Mouse (Mus musculus) right cerebral cortex, postnatal 10 days (tissue): ENCODE data around the gene Mapk10.
A peak's percentile ranks its signal among the peaks of the same experiment; 100 is the strongest.

Experiments
- DNase-seq, 2 experiments: peaks; one replicate each; pipeline ENCODE4 v3.0.0; 2021; ENCODE audit warnings: low spot score in 2 of 2

The Mapk10 gene

GRCm38 (mm10) chr5:103166755-103167154 lies 44.4 kb downstream of the Mapk10 start:
- no peak for DNase-seq

DNA sequence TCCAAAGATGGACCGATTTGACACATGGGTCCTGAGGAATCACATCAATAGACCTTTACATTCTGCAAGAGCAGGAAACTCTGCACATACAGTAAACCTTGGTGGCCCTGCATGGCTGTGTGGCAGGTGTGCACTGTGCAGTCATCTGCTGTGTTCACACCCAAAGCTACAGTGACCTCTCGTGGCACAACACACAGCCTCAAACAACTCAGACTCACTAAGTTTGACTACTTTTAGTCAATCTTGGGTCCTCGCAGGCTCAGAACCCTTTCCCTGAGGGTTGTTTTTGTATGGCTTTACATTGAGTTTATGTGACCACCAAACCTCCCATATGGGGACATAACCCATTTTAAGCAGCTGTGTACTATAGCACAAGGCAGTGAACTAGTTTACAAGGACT lies 47.1 kb downstream of the Mapk10 start:
- DNase-seq = no peak

- no peak for DNase-seq
Observed at GRCm38 (mm10) chr5:103161574-103161973, 49.6 kb downstream of the Mapk10 start.

DNA sequence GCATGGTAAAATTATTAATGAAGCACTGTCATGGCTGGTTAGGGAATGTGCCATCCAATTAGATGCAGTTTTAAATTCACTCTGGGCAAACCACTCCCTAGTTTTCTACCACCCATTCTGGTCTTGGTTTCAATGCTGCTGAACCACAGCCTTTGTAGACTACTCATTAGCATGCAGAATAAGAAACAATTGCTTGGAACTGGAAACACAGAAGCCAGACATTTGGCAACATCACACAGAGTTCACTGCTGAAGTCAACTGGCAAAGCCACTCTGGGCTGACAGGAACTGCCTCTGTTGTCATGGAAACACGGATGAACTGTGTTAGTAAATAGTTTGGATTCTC lies 50.0 kb downstream of the Mapk10 start:
- peak; percentile 71 to 84 for DNase-seq

GRCm38 (mm10) chr5:103160314-103161195 lies 50.6 kb downstream of the Mapk10 start:
- DNase-seq = no peak

DNA sequence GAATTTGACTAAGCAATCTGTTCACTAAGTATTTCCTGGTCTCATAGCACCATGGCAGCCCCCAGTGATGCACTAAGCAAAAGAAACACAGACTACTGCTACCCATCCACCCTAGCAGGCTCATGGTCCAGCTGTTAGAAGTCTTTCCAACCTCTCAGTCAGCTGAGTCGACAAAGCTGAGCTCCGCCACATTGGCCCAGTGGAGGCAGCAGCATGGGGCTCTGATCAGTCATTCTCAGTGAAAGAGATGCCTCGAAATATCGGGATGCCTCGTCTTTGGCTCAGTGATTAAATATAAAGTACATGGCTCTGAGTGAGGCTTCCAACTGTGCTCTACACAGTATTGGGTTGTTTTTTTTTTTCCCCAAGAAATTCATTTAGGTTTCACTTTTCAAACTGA lies 70.2 kb downstream of the Mapk10 start:
- no peak for DNase-seq

DNA sequence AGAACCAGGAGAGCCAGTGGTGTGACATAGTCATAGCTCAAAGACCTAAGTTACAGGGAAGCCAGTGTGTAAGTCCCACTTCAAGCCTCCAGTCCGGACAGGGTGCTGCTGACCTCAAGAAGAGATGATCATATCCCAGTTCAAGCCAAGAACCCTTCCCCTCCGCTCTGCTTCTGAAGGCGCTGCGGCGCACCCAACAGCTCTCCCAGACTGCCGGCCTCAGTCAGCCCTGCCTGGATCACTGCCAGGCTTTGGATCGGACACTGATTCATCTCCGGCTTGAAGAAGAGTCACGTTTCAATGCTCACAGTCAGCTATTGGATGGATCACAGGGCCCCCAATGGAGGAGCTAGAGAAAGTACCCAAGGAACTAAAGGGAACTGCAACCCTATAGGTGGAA lies 76.3 kb downstream of the Mapk10 start:
- peak; percentile 42 to 45 for DNase-seq

GRCm38 (mm10) chr5:103133626-103134025 lies 77.5 kb downstream of the Mapk10 start:
- DNase-seq = no peak

GRCm38 (mm10) chr5:103132814-103133213 lies 78.3 kb downstream of the Mapk10 start:
- peak in 1 of 2 experiments; percentile 41 for DNase-seq

- DNase-seq = no peak
Observed at GRCm38 (mm10) chr5:103119618-103120017, 91.5 kb downstream of the Mapk10 start.

DNA sequence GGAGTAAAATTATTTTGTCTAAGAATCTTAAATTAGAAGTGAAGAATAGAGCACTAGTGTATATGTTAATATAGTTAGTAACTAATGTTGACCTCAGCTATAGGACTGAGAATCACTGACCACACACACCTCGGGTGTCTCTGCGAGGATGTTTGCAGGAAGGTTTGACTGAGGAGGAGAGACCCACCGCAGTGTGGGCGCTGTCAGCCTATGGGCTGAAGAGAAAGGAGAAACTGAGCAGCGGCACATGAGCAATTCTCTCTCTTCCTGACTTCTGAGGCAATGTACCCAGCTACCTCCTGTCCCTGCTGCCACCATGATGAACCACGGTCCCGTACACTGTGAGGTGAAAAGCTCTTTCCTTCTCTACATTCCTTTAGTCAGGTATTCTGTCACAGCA lies 95.6 kb downstream of the Mapk10 start:
- no peak for DNase-seq

DNA sequence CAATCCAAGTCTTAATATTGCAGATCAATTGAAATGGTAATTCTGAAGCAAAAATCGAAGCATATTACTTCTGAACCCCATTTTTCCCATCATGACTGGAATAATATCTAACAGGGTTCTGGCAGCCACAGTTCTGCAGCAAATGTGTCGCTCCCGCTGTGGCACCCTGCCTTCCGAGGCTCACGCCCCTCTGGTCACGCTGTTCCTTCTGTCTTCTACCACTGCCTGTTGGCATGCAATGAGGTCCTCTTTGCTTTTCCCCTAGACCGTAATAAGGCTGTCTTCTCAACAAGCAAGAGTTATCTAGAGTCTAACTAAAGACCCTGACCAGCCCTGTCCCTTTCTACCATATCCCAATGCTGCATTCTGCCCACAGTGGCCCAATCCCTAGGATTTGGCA lies 98.7 kb downstream of the Mapk10 start:
- no peak for DNase-seq

- no peak for DNase-seq
Observed at GRCm38 (mm10) chr5:103109409-103109808, 101.7 kb downstream of the Mapk10 start.

GRCm38 (mm10) chr5:103105441-103106414 lies 105.4 kb downstream of the Mapk10 start:
- peak; percentile 70 to 81 for DNase-seq

DNA sequence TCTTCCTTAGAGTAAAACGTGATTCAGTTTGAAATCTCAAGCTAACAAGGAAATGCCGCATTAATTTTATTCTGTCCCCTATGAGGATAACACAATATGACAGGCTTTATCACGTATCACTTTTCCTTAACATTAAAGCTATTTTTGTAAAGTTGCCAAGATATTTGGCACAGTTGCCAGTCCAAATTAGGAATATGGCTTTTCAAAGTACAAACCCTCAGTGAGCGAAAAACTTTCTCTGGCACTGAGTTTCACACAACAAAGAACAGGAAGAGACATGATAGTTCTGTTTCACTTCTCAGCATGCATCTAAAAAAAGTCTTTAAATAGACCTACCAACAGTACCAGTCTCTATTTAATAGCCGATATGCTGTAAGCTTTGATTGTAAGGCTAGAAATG lies 107.1 kb downstream of the Mapk10 start:
- DNase-seq = peak in 1 of 2 experiments; percentile 9

DNA sequence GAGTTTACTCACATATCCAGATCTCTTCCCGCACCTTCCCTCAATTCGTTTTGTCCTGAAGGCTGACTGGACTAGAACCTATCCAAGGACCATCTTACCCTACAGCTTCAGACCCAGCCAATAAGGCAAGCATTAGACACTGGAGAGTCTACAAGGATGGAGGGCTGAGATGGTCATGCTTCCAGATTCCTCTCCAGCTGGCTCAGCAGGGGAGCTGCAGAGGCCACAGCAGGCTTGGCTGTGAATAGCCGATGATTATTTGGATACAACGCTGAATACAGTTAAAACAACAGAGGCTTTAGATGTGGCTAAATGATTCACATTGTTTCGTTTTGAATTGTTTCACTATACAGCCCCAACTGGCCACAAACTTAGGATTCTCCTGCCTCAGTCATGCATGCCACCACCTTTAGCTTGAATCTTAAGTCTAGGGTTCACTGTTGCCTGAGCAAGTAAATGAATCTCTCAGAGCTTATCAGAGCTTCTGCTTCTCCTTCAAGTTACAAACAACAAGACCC lies 108.2 kb downstream of the Mapk10 start:
- no peak for DNase-seq

GRCm38 (mm10) chr5:103102176-103102575 lies 109.0 kb downstream of the Mapk10 start:
- no peak for DNase-seq

GRCm38 (mm10) chr5:103094166-103094565 lies 117.0 kb downstream of the Mapk10 start:
- peak; percentile 47 to 61 for DNase-seq

DNA sequence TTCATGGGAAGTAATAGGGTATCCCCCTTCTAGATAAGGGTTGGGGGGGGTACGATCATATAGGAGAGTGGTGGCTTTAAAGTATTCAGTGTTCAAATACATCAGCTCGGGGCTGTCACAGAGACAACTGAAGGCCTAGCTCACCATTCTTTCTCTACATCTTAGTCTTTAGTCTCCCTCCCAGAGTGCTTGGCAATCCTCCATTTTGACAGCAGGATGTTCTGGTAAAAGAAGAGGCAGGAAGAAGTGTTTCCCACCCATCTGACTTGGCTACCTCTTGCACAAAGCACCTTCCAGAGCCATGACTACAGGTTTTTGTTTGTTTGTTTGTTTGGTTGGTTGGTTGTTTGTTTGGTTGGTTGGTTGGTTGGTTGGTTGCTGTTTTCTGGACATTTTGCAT lies 125.3 kb downstream of the Mapk10 start:
- DNase-seq = no peak

- no peak for DNase-seq
Observed at GRCm38 (mm10) chr5:103075451-103075850, 135.7 kb downstream of the Mapk10 start.

- DNase-seq = no peak
Observed at GRCm38 (mm10) chr5:103072200-103072825, 138.8 kb downstream of the Mapk10 start.
